Mouse (Mus musculus) cerebellum, adult 18-20 months (tissue): ENCODE data around the gene Zfp574.

Experiments
- DNase-seq, 2 experiments: peaks; one replicate each; pipeline ENCODE4 v3.0.0; 2021

The Zfp574 gene

GRCm38 (mm10) chr7:25120061-25120834 lies 47.9 kb downstream of the Zfp574 start:
- DNase-seq, result no peak

- no peak for DNase-seq
Observed at GRCm38 (mm10) chr7:25121240-25121786, 48.9 kb downstream of the Zfp574 start.

- no peak for DNase-seq
Observed at GRCm38 (mm10) chr7:25125716-25126281, 53.4 kb downstream of the Zfp574 start.

- no peak for DNase-seq
Observed at GRCm38 (mm10) chr7:25127971-25128370, 55.6 kb downstream of the Zfp574 start.

GRCm38 (mm10) chr7:25129390-25129979 lies 57.1 kb downstream of the Zfp574 start:
- no peak for DNase-seq

GRCm38 (mm10) chr7:25130565-25130964 lies 58.2 kb downstream of the Zfp574 start:
- DNase-seq, result no peak

GRCm38 (mm10) chr7:25131247-25131646 lies 58.9 kb downstream of the Zfp574 start:
- DNase-seq, result no peak

- DNase-seq, result no peak
Observed at GRCm38 (mm10) chr7:25132318-25132960, 60.1 kb downstream of the Zfp574 start.
